Mouse (Mus musculus) MEL (cell line): ENCODE measurements around the gene Rab42.

Source experiments
- CTCF ChIP-seq, 3 experiments: IDR thresholded peaks in 2 of 3; conservative IDR thresholded peaks in 1 of 3; 2 replicates each; pipeline ENCODE4 v1.5.1; 2011 to 2012; ENCODE audit warnings: low read length in 3 of 3, low read depth in 2 of 3, mild to moderate bottlenecking in 2 of 3, improper control_type of control experiment in 1 of 3, inconsistent platforms in 1 of 3, mixed read lengths in 1 of 3, moderate library complexity in 1 of 3; ENCODE audit not compliant: control insufficient read depth in 1 of 3, insufficient read depth in 1 of 3, poor library complexity in 1 of 3, severe bottlenecking in 1 of 3
- GATA1 ChIP-seq: IDR thresholded peaks from 2 replicates; pipeline ENCODE4 v1.6.1; 2011; ENCODE audit warnings: low read depth, low read length, improper control_type of control experiment
- POLR2A ChIP-seq, 2 experiments: IDR thresholded peaks; 2 replicates each; pipeline ENCODE4 v1.6.1; 2011 to 2012; ENCODE audit warnings: low read length in 2 of 2, mild to moderate bottlenecking in 2 of 2, control low read depth in 1 of 2, improper control_type of control experiment in 1 of 2, low read depth in 1 of 2, moderate library complexity in 1 of 2; ENCODE audit not compliant: control insufficient read depth in 1 of 2, insufficient read depth in 1 of 2, poor library complexity in 1 of 2

- TF ChIP-seq CTCF (IDR thresholded peaks at IDR 0.05 in 2 of 3, conservative IDR thresholded peaks at IDR 0.05 in 1 of 3; ENCODE audit: control insufficient read depth in 1 of 3, insufficient read depth in 1 of 3, low read depth in 2 of 3, low read length in 3 of 3, poor library complexity in 1 of 3, severe bottlenecking in 1 of 3) (no peak), GATA1 (no peak), POLR2A (IDR thresholded peaks at IDR 0.05; ENCODE audit: control insufficient read depth in 1 of 2, insufficient read depth in 1 of 2, low read depth in 1 of 2, low read length in 2 of 2, poor library complexity in 1 of 2) (peak in 1 of 2 experiments; percentile 50; a peak in 2 of 4 replicates)
Observed at GRCm38 (mm10) chr4:132349495-132350122, 46.4 kb upstream of the Rab42 start.
